Mouse (Mus musculus): ENCODE data around the gene Xylt2.
A peak's percentile ranks its signal among the peaks of the same experiment; 100 is the strongest.
"Not testable (repeated sequence)": the region's sequence is repeated elsewhere in the genome, so short reads cannot be mapped to it uniquely, and the experiment has no call there.

Xylt2 gene

GRCm38 (mm10) chr11:94676754-94677606 is at the start of gene Xylt2:
TSS of gene Xylt2 (minus strand) at chr11:94677515.
- peak; percentile 67 for DNase-seq (ENCODE audit: low read depth, low spot score)

- DNase-seq (ENCODE audit: low read depth, low spot score) = no peak
Measured at GRCm38 (mm10) chr11:94719216-94719615, 41.9 kb upstream of the Xylt2 start.

GRCm38 (mm10) chr11:94718113-94718909 is 41.0 kb upstream of the Xylt2 start:
- no peak for DNase-seq (ENCODE audit: low read depth, low spot score)

GRCm38 (mm10) chr11:94717239-94717638 is 39.9 kb upstream of the Xylt2 start:
- DNase-seq (ENCODE audit: low read depth, low spot score) = no peak

DNA sequence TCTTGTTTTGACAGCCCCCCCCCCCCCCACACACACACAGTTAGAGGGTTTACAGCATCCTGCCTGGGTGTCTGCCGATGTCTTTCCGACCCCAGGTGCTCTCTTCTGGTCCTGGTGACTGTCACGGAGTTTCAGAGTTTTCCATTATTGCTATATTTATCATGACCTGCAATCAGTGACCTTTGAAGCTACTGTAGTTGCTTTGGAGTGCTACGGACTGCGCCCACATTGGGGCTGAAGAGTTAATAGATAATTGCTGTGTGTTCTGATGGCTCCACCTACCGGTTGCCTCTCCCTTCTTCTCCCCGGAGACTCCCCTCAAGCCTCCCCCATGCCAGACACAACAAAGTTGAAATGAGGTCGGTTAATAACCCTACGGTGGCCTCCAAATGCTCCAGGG is 39.4 kb upstream of the Xylt2 start:
- no peak for DNase-seq (ENCODE audit: low read depth, low spot score)

DNA sequence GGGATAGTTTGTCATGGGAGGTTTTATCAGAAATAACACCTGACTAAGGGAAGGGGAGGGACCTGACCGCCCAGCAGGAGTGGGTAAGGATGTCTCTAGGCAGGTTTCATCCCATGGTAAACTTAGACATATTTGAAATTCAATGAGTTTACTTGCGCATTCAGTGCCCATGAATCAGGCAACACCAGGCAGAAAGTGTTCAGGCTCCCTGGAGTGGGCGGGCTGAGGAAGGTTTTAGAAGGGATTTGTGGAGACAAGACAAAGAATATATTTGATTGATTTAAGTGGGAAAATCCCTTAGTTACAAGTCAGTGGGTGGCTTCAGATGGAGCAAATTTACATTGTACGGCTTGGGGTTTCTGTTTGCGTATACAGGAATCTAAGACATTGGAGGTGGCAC is 38.3 kb upstream of the Xylt2 start:
- no peak for DNase-seq (ENCODE audit: low read depth, low spot score)

DNA sequence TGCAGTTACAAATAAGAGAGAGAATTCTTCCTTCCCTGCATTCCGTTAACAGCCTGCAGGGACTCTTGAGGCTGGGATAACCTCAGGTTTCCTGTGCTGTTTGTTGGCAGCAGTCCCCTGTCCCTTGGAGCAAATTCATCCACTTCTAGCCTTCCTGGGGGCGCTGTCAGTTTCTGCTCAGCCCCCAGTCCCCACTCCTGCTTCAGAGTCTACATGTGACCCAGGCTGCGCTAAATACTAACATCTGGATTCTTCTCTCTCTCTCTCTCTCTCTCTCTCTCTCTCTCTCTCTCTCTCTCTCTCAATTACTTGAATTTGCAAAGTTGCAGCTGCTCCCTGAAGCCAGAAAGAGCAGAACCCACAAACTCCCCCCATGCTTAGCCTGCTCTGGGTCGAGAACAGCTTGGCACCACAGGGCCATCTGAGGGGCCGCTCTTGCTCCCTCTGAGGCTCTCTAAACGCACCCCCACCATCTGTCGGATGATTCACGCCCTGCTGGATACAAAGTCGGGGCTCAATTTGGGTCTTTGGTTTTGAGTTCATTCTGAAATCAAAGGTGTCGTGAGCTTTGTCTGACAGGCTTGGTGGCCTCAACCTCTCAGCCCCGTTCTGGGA is 36.0 kb upstream of the Xylt2 start:
- DNase-seq (ENCODE audit: low read depth, low spot score) = no peak

DNA sequence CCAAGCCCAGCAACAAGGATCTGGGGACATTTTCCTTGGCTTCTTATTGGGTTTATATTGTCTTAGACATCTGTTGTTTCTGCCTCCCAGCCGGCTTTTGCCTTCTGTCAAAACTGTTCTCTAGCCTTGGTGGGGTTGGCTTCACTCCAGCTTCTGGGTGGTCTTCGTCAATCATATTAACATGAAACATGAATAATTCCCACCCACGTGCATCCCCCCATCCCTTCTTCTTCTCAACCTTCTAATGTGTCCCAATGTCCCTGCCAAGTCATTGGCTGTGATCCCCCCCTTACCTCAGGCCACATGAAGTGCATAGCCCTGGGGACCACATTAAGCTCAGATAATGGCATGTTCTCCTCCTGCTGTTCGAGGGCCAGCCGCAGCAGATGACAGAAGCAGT is 27.2 kb upstream of the Xylt2 start, which contains the start of gene Gm11541:
Gene Gm11541 (minus strand): TSS at position 28 of the 400 bp plus-strand sequence.
- DNase-seq (ENCODE audit: low read depth, low spot score) = no peak

DNA sequence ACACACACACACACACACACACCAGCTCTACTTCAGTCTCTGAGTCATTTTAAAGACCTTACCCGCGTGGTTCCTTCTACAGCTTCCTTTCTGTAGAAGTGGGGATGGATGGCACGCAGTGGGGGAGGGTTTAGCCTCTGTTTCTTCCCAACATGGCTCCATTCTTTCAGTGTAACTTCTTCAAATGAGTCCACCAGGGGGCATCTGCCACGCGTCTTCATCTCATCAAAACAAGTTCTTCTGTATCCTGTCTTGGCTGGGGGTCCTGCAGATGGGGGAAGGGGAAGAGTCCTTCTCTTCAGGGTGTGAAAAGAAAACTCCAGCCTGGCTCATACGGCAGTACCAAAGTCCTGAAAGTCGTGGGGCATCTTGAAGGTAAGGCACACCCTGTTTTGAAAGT is 26.7 kb upstream of the Xylt2 start:
- DNase-seq (ENCODE audit: low read depth, low spot score) = no peak

DNA sequence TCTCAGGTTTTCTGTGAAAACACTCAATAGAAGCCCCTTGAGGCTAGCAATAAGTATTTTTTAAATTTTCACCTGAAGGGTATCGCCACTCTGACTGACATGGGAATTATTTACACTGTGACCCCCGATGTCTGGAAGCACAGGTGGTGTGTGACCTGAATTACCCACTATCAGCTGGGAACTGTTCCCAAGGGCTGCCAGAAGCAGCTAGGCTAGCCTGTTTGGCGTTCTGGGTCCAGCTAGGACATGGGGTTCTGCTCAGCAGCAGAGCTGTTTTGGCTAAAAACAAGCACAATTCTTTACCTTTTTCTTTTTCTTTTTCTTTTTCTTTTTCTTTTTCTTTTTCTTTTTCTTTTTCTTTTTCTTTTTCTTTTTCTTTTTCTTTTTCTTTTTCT is 24.9 kb upstream of the Xylt2 start:
- no peak for DNase-seq (ENCODE audit: low read depth, low spot score)

DNA sequence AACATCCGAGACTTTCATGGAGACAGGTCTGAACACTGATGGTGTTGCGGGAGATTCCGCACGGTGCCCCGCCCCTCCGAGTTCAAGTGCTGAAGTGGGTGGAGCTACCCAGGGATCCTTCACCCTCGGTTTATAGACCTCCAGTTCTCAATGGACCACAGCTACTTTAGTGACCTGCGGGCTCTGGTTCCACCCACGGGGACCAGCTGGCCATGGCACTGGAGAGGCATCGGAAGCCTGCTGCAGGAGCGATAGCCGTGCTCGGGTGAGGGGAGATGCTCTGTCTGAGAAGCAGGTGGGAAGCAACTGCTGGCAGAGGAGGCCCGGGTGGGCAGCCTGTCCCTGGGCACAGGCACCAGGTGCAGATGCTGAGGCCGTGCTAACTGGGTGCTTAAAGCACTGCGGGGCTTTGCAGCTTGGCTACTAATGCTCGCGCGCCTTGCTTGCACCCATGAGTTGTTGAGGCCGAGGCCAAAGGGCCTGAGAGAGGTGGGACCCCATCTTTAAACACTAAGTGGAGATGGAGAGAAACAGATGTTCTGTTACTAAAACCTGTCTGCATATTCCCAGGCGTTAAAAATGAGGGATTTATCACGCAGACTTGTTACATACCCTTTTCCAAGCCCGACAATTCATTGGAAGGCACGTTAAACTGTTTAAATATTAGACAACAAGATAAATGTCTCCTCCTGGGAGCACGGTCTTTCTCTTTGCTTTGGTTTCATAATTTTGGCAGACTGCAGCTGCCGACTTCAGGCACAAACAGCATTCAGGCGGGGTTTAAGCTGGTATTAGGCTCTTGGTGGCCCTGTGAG is 24.3 kb upstream of the Xylt2 start:
- DNase-seq (ENCODE audit: low read depth, low spot score) = no peak

DNA sequence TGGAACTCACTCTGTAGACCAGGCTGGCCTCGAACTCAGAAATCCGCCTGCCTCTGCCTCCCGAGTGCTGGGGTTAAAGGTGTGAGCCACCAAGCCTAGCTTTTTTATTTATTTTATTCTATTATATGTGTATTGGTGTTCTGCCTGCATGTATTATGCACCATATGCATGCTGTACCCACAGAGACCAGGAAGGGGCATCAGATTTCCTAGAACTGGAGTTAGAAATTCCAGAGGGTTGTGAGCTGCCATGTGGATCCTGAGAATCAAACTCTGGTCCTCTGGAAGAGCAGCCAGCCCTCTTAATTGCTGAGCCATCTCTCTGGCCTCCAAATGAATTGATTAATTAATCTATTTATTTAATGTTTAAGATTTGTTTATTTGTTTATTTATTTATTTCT is 22.1 kb upstream of the Xylt2 start:
- DNase-seq (ENCODE audit: low read depth, low spot score) = no peak

DNA sequence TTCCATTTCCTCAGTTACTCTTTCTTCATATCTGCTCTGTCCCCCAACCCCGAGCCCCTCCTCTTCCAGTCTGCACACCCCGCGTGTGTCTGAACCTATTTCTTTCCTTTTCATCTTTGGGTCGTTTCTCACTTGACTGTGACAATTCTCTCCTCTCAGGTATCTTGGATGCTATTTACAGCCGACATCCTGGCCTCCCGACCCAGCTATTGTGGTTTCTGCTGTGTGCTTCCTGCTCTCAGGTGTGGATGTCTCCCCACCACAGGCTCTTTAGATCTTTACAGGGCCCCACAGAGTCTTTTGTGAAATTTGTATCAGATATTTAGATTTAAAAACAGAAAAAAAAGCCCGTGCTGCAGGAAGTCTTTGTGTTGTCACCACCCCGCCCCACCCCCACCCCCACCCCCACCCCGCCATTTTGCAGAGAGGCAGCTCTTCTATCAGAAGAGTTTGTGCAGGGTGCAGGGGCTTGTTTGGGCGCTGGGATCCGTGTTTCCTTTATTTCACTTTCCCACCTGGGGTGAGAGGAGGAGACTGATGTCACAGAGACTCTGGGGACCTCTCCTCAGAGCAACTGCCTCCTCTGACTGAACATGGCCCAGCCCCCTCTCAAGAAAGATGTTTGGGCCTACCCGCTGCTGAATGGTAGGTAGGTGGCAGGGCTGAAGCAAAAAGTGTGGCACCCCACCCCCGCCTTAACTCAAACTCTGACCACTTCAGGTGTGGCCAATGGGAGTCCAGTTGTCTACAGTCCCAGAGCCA is 20.6 kb upstream of the Xylt2 start:
- no peak for DNase-seq (ENCODE audit: low read depth, low spot score)

GRCm38 (mm10) chr11:94697140-94697539 is 19.8 kb upstream of the Xylt2 start:
- DNase-seq (ENCODE audit: low read depth, low spot score) = no peak

DNA sequence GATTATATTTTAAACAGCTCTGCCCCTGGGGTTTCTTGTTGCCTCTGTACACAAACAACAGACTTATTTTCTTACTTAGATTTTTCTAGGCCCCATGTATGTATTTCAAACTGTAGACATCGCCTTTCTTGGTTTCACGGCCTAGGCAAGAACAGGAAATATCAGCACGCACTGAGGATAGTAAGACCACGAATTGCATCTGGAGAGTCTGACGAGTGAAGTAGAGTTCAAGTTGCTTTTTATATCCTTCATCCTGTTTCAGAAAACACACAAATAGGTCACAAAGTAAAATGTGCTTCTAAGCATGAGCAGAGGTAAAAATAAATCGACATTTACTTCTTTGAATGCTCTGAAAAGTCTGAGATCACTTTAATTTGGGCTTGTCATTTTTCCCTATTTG is 18.2 kb upstream of the Xylt2 start:
- no peak for DNase-seq (ENCODE audit: low read depth, low spot score)

DNA sequence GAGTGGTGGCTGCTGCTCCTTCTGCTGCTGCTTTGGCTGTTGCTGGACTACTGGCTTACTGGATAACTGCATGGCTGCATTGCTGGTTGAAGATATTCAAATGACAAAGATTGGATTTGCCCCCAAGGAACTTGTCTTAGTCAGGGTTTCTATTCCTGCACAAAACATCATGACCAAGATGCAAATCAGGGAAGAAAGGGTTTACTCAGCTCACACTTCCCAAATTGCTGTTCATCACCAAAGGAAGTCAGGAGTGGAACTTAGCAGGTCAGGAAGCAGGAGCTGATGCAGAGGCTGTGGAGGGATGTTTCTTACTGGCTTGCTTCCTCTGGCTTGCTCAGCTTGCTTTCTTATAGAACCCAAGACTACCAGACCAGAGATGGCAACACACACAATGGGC is 15.2 kb upstream of the Xylt2 start:
- not testable (repeated sequence) for DNase-seq (ENCODE audit: low read depth, low spot score)

DNA sequence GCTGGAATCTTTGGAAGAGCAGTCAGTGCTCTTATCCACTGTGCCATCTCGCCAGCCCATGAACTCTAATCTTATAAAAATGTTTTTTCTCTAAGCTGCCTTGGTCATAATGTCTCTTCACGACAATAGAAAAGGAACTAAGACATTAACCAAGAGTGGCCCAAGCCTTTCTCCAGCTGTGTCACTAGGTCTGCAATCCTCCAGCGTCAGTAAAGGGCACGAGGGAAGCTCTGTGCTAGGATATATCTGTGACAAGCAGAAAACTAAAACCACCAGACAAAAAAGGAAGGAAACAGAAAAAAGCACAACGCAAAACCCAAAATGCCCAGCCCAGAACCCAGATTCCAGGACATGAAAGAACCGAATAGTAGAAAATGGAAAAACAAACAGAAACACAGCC is 9.9 kb upstream of the Xylt2 start:
- no peak for DNase-seq (ENCODE audit: low read depth, low spot score)

DNA sequence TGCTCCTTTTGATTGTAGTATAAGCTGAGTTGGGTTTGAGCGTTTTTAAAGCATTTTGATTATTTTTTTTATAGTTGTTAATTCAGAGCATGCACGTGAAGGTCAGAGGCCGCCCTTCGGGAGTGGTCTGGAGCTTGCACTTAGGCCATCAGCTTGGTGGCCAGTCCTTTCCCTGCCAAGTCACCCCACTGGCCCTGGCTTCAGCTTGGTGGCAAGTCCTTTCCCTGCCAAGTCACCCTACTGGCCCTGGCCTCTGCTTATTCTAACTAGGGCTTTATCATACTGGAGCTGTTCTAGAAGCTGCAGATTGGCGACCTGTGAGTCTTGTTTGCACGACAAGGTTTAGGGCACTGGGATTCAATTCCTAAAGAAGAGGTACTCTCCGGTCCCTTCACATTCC is 5.1 kb upstream of the Xylt2 start:
- no peak for DNase-seq (ENCODE audit: low read depth, low spot score)

DNA sequence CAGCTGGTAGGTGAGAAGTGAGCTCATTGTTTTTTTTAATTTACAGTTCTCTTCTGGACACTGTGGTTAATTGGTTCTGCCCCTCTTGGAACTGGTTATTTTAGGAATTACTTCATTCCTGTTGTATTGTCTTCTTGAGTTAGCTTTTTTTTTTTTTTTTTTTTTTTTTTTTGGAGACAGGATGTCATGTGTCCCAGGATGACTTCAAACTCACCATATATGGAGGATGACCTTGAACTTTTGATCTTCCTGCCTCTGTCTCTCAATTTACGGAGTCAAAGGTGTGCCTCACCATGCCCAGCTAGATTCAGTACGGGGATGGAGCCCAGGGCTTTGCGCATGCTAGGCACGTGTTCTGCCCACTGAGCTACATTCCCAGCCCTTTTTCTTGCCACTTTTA is 4.3 kb upstream of the Xylt2 start:
- DNase-seq (ENCODE audit: low read depth, low spot score) = no peak

GRCm38 (mm10) chr11:94680639-94681038 is 3.3 kb upstream of the Xylt2 start:
- DNase-seq (ENCODE audit: low read depth, low spot score) = no peak

DNA sequence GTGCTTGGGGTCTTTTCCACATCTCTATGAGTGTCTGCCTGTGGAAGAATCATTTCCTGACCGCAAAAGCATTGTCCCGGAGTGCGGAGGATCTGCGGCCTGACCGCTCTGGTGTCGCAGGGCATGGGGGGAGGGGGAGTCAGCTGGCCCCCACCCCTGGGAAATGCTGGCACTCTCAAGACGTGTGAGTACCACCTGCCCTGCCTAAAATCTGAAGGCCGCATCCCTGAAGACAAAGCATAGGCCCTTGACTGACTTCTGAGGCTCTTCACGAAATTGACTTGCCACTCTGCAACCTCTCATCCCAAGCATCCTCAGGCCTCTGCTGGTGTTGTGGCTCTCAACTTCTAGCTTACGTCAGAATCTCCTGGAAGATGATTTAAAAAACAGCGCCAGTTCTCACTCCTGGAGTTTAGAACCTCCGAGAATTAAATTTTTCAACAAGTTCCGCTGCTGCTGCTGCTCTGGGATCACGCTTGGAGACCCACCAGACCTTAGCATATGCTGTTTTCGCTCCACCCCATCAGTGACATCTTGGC is 361 bp upstream of the Xylt2 start:
- no peak for DNase-seq (ENCODE audit: low read depth, low spot score)

Data from telencephalon, adult 2 months (tissue).